Mouse (Mus musculus) kidney, embryonic 15.5 days (tissue): ENCODE measurements around the gene Mfn1. TPM values are rescaled to one million over a fixed set of nuclear protein-coding genes. Genes with fewer than 3 reads are reported as not detected.

Experiments used
- ATAC-seq: fragments of 200-750 bp; cut with Nextera tagmentation; replicated peaks from 2 replicates; pipeline ENCODE4 v1.8.0; 2017; ENCODE audit warnings: moderate TSS enrichment; ENCODE audit not compliant: low FRiP score
- H3K27ac ChIP-seq: fragments of 300-500 bp; sonication (generic); 2 replicates; pipeline ENCODE4 v1.5.1; 2015; ENCODE audit warnings: mild to moderate bottlenecking, inconsistent platforms
- H3K27me3 ChIP-seq: fragments of 300-500 bp; sonication (generic); 2 replicates; pipeline ENCODE4 v1.6.1; 2015; ENCODE audit warnings: inconsistent platforms
- H3K36me3 ChIP-seq: fragments of 300-500 bp; sonication (generic); 2 replicates; pipeline ENCODE4 v1.6.1; 2015; ENCODE audit warnings: inconsistent platforms
- H3K4me1 ChIP-seq: fragments of 300-500 bp; sonication (generic); 2 replicates; pipeline ENCODE4 v1.6.1; 2015; ENCODE audit warnings: inconsistent platforms
- H3K4me2 ChIP-seq: fragments of 300-500 bp; sonication (generic); 2 replicates; pipeline ENCODE4 v1.6.1; 2015; ENCODE audit warnings: moderate library complexity, mild to moderate bottlenecking, inconsistent platforms
- H3K4me3 ChIP-seq: fragments of 300-500 bp; sonication (generic); replicated peaks from 2 replicates; pipeline ENCODE4 v1.5.1; 2015; ENCODE audit warnings: mild to moderate bottlenecking, inconsistent platforms
- H3K9ac ChIP-seq: fragments of 300-500 bp; sonication (generic); 2 replicates; pipeline ENCODE4 v1.6.1; 2015; ENCODE audit warnings: mild to moderate bottlenecking, inconsistent platforms
- H3K9me3 ChIP-seq: fragments of 300-500 bp; sonication (generic); replicated peaks from 2 replicates; pipeline ENCODE4 v1.6.1; 2016; ENCODE audit warnings: inconsistent platforms
- WGBS: fragments of 180-500 bp; shearing (Covaris S2); methylation state at CpG from one replicate; pipeline ENCODE4 v1.1.7; 2015; ENCODE audit warnings: mixed read lengths; 5-methylcytosine and 5-hydroxymethylcytosine counted together
- polyA plus RNA-seq: library from polyadenylated mRNA; unstranded; fragments of >200 nt; fragmentation: Nextera tagmentation; extraction: Ambion mirVana; gene quantifications from 2 replicates; pipeline ENCODE4 v1.2.1, GENCODE M21; 2015

The Mfn1 gene
- polyA plus RNA-seq, 1 experiment from 2014 or later, result 32.3 TPM

DNA sequence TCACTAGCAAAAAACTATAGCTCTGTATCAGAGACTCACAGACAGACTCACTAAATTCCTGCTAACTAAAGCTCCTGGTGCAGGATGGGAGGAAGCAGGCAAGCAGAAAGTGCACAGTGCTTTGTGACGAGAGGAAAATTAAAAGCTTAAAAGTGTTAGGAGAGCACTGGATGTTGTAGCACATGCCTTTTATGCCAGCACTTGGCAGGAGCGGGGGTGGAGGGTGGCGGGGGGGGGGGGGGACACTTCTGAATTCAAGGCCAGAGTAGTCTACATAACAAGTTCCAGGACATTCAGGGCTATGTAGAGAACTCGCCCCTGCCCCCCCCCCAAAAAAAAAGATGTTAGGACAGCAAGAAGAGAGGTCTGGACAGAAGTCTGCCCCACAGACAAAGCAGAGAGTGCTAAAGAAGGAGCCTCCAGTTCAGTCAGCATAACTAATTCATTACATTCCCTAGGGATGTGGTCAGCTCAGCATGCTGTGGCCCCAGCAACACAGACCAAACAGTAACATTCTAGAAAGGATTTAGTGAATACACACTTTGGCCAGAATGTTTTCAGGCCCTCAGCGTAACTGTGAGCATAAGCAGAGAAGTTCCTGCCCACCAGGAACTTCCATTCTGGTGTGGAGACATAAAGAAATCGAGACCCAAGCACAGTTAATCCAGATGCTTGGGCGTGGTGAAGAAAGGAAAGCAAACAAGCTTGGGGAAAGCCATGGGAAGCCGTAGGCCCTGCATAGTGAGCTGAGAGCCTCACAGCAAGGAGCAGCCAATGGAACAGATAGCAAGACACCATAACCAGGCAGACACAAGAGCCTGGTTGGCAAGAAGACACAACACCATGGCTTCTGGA is 33.2 kb upstream of the Mfn1 start:
- no peaks in the 10 kb centered on the region for H3K36me3 ChIP-seq
- no peak overlapping the region for H3K27ac ChIP-seq
- no peak for ATAC-seq
- H3K4me2 ChIP-seq, result no peak overlapping the region
- WGBS, result 60% methylated on average over 8 of the region's 8 CpGs
- H3K27me3 ChIP-seq, result no peaks in the 10 kb centered on the region
- H3K4me1 ChIP-seq, result no peaks in the 10 kb centered on the region
- no peak overlapping the region for H3K4me3 ChIP-seq
- no peak overlapping the region for H3K9ac ChIP-seq
- H3K9me3 ChIP-seq, result no peaks in the 10 kb centered on the region

DNA sequence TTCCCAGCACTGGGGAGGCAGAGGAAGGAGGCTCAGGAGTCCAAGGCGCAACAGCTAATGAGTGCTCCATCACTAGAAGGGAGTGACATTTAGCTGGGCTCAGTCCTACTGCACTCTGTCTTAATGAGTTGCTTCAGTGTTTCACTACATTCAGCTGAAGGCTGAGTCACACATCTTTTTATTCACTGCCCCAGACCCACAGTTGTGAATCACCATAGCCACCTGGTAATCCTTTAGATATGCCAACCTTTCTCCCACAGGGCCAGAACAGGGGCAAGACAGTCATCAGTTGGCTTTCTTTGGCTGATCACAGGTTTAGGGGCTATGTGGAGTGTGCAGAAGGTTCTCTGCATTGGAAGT is 32.6 kb upstream of the Mfn1 start:
- Histone ChIP-seq H3K36me3 (no peaks in the 10 kb centered on the region), H3K27me3 (no peaks in the 10 kb centered on the region), H3K4me1 (no peaks in the 10 kb centered on the region), H3K9ac (no peak overlapping the region), H3K9me3 (no peaks in the 10 kb centered on the region), H3K4me2 (no peak overlapping the region), H3K4me3 (no peak overlapping the region), H3K27ac (no peak overlapping the region)
- no peak for ATAC-seq
- WGBS, result 76% methylated on average over 1 of the region's 1 CpGs

DNA sequence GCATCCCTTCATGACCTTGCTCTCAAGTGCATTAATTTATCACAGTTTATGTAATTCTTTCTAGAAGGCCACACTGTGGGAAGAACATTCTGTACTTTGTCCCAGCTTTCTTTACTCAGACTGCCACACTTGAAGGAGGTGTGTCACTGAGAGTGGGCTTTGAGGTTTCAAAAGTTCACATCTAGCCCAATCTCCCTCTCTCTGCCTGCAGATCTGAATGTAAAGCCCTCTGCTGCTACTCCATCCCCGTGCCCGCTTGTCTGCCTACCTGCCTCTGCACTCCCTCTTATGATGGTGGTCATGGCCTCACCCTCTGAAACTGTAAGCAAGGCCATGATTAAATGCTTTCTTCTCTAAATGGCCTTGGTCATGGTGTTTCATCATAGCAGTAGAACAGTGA is 28.9 kb upstream of the Mfn1 start:
- Histone ChIP-seq H3K9me3 (no peaks in the 10 kb centered on the region), H3K27me3 (no peaks in the 10 kb centered on the region), H3K4me2 (no peak overlapping the region), H3K4me3 (no peak overlapping the region), H3K36me3 (no peaks in the 10 kb centered on the region), H3K4me1 (no peaks in the 10 kb centered on the region), H3K9ac (no peak overlapping the region), H3K27ac (no peak overlapping the region)
- ATAC-seq, result no peak
- WGBS, result 92% methylated on average over 2 of the region's 2 CpGs

DNA sequence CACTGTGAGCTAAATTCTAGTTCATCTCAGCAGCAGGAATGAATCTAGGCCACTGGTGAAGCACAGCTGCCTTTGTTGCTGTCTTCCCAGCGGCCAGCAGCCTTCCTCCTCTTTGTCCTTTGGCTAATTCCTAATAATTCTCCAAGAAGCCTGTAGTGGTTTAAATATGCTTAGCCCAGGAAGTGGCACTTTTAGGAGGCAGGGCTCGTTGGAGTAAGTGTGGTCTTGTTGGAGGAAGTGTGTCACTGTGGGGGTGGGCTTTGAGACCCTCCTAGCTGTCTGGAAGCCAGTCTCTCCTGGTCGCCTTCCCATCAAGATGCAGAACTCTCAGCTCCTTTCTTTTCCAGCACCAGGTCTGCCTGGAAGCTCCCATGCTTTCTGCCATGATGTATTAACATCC is 23.4 kb upstream of the Mfn1 start:
- Histone ChIP-seq H3K9me3 (no peaks in the 10 kb centered on the region), H3K36me3 (no peaks in the 10 kb centered on the region), H3K4me3 (no peak overlapping the region), H3K4me1 (peaks cover 15% of the 10 kb centered on the region), H3K9ac (no peak overlapping the region), H3K27me3 (no peaks in the 10 kb centered on the region), H3K4me2 (no peak overlapping the region), H3K27ac (no peak overlapping the region)
- WGBS, result 67% methylated on average over 3 of the region's 3 CpGs
- no peak for ATAC-seq

DNA sequence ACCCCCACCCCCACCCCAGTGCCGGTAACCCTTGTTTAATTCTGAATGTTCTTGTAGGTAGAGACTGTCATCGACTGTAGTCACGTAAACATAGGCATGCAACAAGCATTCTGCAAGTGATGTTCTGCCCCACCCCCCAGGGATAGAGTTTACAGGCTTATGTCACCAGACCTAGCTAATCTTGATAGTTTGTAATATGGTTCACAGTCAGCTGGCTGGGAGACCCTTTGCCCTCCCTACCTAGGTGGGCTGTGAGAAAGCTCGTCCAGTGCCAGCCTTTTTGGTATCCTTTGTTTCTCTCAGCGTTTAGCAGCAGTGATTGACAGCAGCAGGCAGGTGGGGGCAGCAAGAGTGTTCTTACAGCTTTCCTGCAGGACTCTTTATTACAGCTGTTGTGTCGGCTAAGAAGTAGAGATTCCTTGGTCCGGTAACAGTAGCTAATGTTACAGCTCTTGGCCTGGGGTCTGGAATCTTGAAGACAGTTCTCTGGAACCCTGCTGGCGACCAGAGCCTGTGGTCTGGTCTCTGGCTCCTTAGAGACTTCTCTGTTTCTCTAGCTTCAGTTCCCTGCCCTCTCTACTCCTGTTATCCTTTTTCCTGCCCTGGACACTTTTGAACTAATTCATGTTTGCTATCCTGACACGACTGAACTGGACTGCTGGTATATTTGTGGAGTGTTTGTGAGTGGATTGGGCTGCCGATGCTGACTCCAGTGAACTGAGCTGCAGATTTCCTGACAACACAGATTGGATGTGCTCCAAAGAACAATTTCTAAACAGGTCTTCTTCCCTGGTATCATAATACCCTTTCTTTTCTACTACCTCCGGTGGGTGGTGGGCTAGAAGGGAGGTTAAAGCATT is 22.7 kb upstream of the Mfn1 start:
- no peaks in the 10 kb centered on the region for H3K27me3 ChIP-seq
- H3K9ac ChIP-seq, result no peak overlapping the region
- H3K27ac ChIP-seq, result no peak overlapping the region
- no peaks in the 10 kb centered on the region for H3K36me3 ChIP-seq
- no peak overlapping the region for H3K4me3 ChIP-seq
- no peak for ATAC-seq
- H3K4me1 ChIP-seq, result peaks cover 20% of the 10 kb centered on the region
- no peak overlapping the region for H3K4me2 ChIP-seq
- 67% methylated on average over 11 of the region's 11 CpGs for WGBS
- H3K9me3 ChIP-seq, result no peaks in the 10 kb centered on the region

DNA sequence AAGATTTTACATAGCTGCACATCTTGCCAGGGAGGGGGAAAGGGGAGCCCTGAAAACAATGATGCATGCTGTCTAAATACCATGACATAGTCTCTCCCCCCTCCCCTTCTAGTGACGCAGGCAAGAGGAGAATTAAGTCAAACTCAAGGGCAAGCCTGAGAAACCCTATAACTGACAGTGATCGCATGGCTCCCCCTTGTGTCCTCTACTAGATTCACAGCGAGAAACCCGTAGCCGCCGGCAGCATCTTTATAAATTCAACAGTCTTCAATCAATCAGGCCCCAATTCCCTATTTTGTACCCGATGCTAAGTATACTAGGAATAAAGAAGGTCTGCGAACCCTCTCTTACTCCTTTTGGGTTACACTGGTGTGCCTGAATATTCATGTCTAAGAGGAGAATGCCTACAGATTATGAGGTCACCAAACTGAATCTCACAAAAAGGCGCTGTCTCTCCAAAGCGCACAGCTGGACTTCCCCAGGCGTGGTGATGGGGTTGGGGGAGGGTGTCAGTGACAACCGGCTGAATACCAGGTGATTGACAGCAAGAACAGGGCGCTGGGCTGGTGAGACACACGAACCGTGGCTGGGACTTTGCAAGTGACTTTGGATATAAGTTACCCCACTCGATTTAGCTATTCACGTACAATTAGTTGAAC is 20.5 kb upstream of the Mfn1 start:
- peaks cover 29% of the 10 kb centered on the region for H3K4me1 ChIP-seq
- no peak overlapping the region for H3K27ac ChIP-seq
- H3K36me3 ChIP-seq, result no peaks in the 10 kb centered on the region
- H3K27me3 ChIP-seq, result no peaks in the 10 kb centered on the region
- peak overlapping the region; percentile 9; the same call in 1 of the 2 replicates for H3K9ac ChIP-seq
- peak overlapping the region; percentile 94 for H3K4me3 ChIP-seq
- no peak for ATAC-seq
- peak overlapping the region; percentile 74 for H3K4me2 ChIP-seq
- WGBS, result 1% methylated on average over 17 of the region's 17 CpGs
- no peaks in the 10 kb centered on the region for H3K9me3 ChIP-seq

DNA sequence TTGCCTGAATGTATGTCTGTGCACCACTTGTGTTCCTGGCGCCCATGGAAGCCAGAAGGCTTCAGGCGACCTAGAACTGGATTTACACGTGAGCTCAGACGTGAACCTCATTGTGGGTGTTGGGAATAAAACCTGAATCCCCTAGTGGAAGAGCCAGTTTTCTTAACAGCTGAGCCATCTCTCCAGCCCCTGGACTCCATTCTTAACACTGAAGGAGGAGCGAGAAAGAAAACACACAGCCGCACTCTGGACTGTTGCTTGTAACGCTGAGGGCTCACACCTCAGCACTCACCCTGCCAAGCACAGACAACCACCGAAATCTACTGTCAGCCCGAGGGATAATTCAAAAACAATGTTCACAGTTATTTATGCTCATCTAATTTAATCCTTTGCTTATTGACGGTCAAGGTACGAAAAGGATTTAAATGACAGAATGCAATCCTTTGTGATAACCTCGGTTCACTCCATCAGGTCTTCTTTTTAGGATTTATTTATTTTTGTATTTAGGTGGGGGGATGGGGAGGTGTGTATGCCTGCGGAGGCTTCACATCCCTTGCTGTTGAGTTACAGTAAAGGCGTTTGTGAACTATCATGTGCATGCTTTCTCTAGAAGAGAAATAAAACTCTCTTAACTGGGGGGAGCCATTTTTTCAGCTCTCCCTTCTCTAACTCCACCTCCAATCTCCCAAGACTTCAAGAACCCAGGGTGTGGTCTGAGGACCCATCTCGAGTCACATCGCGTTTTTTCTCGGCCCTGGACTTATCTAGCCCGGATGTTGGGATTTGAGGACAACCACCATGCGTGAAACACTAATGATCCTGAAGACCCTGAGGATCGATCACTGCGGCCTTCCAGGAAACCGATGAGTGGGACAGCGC is 19.5 kb upstream of the Mfn1 start, which contains the start of gene Zfp639:
Zfp639 (plus strand) TSS at position 764 of the 879 bp plus-strand sequence.
- 6% methylated on average over 24 of the region's 24 CpGs for WGBS
- peaks cover 29% of the 10 kb centered on the region for H3K4me1 ChIP-seq
- H3K36me3 ChIP-seq, result peaks cover 6% of the 10 kb centered on the region

DNA sequence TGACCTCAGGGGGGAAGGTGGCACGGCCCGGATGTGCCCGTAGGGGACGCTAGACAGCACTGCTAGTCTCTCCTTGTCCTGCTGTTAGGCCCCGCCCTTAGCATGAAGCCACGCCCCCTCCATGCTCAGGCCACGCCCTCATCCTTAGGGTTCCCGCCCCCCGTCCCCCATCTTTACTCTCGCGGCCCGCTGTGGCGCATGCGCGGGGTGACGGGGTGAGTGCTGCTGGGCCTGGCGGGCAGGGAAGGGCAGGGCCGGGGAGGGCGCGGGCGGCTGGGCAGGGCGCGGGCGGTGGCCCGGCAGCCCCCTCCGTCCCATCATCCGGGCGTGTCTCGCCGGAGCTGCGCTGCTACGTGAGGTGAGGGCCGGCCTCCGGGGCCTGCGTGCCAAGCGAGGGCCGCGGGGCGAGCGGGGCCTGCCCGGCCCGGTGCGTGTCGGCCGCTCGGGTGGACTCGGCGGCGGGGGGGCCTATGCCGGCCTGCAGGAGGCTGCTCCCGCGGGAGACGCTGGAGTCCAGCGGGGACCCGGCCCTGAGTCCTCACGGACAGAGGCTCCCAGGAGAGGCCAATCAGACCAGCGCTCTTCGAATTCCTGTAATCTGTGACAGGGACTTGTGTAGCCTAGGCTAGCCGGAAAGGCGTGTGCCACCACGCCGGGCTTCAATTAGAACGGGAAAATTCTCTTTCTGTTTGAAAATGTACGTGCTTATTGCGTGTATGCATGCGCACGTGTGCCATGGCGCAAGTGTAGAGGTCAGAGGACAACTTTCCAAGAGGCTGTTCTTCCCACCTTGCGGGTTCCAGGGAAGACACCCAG is 18.7 kb upstream of the Mfn1 start:
- Histone ChIP-seq H3K9me3 (no peaks in the 10 kb centered on the region), H3K4me1 (peaks cover 29% of the 10 kb centered on the region), H3K9ac (peak overlapping the region; percentile 94), H3K4me2 (peak overlapping the region; percentile 74), H3K36me3 (peaks cover 10% of the 10 kb centered on the region), H3K27ac (peak overlapping the region; percentile 89), H3K27me3 (no peaks in the 10 kb centered on the region), H3K4me3 (peak overlapping the region; percentile 94)
- ATAC-seq, result peak; percentile 96
- WGBS, result under 1% methylated on average over 58 of the region's 69 CpGs

More for the DNA sequence above, 19.5 kb upstream of the Mfn1 start, which contains the start of gene Zfp639:
- ATAC-seq, result no peak; the same call in 1 of the 2 replicates
- H3K4me3 ChIP-seq, result peak within 1 kb of the TSS; percentile 94
- peak within 1 kb of the TSS; percentile 94 for H3K9ac ChIP-seq
- no peaks in the 10 kb centered on the region for H3K9me3 ChIP-seq
- H3K4me2 ChIP-seq, result peak within 1 kb of the TSS; percentile 74
- H3K27me3 ChIP-seq, result no peaks in the 10 kb centered on the region
- peak within 1 kb of the TSS; percentile 89 for H3K27ac ChIP-seq

DNA sequence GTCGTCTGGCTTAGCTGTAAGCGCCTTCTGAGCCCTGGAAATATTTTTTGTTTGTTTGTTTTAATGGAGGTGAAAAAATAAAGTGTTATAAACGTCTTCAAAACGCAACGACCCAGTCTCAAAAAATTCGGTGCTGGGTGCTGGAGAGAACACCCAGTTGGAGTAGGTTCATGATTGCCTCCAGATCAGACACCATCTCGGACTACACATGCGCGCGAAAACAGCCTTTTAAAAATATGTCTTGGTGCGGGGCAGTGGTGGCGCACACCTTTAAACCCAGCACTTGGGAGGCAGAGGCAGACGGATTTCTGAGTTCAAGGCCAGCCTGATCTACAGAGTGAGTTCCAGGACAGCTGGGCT is 18.1 kb upstream of the Mfn1 start:
- ATAC-seq, result no peak
- 7% methylated on average over 13 of the region's 13 CpGs for WGBS

DNA sequence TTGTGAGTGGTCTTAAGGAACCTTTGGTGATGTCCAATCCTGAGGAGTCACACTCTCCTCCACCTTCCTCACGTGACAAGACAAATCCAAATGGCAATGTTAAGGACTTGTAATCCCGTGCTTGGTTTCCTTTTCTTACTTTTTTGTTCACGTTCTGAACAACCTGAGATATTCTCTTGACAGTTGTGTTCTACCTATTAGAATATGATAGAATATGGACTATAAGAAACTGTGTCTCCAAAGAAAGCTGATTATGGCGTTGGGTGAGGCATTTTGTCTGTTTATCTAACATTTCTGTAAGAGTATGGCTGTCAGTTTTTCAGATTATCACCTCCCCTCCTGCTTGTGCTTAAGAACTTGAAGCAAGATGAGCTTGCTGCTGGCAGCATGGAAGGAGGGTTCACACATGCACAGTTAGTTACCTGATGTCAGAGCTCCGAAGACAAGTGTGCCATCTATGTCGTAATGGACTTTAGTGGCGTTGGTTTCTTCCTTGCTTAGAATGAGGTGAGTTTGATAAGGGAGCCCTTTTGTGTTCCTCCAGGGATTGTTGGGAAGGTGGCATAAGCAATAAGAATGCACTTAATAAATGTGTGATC is 16.5 kb upstream of the Mfn1 start:
- no peaks in the 10 kb centered on the region for H3K9me3 ChIP-seq
- ATAC-seq, result no peak
- H3K9ac ChIP-seq, result no peak overlapping the region
- H3K27ac ChIP-seq, result no peak overlapping the region
- H3K4me3 ChIP-seq, result no peak overlapping the region
- 86% methylated on average over 7 of the region's 7 CpGs for WGBS
- H3K27me3 ChIP-seq, result no peaks in the 10 kb centered on the region
- H3K36me3 ChIP-seq, result peaks cover 32% of the 10 kb centered on the region
- H3K4me2 ChIP-seq, result no peak overlapping the region
- peaks cover 29% of the 10 kb centered on the region for H3K4me1 ChIP-seq

More for the DNA sequence above, 18.1 kb upstream of the Mfn1 start:
- H3K9me3 ChIP-seq, result no peaks in the 10 kb centered on the region
- H3K27me3 ChIP-seq, result no peaks in the 10 kb centered on the region
- H3K36me3 ChIP-seq, result peaks cover 16% of the 10 kb centered on the region
- H3K4me2 ChIP-seq, result peak overlapping the region; percentile 74
- peak overlapping the region; percentile 94 for H3K4me3 ChIP-seq
- H3K4me1 ChIP-seq, result peaks cover 29% of the 10 kb centered on the region
- peak overlapping the region; percentile 89 for H3K27ac ChIP-seq
- H3K9ac ChIP-seq, result peak overlapping the region; percentile 94
